Mouse (Mus musculus) hindlimb bud, embryonic 11.5 days (tissue): Measurements from ENCODE around the gene Zgpat.

Experiments used
- DNase-seq: peaks from one replicate; pipeline ENCODE4 v3.0.0-alpha.2; 2012; ENCODE audit warnings: low read depth, low spot score; ENCODE audit errors: extremely low spot score

The Zgpat gene

DNA sequence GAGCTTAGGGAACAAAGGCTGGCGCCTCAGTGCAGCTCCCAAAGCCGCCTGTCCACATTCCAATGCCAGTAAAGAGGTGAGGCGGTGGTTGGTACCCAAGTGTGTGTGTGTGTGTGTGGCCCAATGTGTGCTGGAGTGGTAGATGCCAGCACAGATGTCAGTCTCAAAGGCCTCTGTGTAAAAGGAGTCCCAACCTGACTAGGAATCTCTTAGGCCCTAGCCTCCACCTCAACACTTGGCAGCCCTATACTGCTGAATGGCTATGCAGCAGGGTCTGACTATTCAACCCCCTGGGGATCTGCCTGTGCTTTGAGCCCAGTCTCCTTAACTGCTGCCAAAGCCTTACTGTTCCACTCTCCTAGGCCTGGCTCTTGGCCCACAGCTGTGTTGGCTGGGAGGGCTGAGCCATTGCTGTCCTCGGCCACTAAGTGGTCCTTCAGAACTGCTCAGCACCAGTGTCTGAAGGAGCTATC, 20.2 kb downstream of the Zgpat start:
- DNase-seq: no peak

DNA sequence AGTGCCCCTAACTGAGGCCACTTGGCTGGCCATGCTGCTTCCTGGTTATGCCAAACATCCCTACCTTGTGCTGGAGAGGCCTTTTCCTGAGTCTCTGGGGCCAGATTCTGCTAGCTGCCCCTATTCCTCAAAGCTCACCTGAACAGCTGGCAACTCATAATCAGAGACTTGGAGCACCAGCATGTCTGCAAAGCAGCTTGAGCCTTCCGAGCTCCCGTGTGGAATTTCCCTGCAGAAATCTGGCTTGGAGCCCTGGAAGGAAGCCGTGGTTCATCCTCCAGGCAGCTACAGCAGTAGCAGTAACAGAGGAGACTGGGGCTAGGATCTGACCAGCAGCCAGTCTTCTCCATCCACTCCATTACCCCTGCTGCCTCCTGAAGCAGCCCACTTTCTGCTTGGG, 21.2 kb downstream of the Zgpat start:
- DNase-seq: no peak

DNA sequence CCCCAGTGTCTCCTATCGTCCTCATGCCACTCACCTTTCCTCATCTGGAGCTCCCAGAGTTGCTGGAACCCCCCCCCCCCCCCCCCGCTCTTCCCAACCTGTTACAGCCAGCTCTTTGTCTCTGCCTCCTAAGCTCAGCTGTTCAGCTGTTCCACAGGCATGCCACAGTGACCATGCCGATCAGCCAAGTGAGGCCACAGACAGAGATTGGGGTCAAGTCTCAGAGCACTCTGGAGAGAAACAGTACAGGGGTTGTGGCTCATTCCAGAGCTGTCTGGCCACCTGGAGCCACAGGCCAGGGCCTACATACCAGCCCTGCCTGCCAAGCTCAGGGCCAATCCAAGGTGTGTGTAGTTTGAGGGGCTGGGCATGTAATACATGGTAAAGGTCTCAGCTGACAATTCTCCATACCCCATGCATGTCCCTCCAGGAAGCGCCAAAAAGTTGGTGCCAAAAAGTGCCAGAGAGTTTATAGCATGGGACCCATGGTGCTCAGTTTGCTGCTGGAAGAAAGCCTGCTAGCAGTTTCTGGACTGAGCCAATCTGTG, 22.0 kb downstream of the Zgpat start:
- no peak for DNase-seq

DNA sequence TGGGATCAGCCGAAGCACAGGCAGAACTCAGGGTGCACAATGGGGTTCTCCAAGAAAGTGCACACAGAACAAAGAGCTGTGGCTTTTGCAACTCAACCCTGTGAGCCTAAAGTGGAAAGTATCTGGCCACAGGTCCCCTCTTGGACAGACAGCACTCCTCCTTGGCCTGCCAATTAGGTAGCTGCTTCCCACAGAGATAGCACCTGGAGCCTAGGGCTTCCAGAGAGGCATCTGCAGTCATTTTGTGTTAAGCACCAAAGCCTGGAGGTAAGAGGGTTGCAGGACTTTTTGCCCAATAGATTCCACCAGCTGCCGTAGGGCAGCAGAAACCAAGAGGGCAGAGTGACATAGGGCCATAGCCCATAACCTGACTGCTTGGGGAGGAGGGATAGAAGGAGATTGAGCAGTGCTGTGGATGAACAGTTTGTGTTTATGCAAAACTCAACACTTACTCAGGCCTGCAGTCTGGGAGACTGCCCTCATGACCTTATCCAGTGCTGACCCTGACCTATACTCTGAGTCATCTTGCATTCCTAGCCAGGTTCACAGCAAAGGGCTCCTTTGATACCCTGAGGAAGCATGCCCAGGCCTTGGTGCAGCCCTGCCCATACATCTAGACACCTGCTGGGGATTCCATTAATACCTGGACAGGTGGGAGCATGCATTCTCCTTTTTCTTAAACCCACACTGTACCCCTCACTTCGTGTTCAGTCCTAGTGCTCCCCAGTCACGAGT, 25.6 kb downstream of the Zgpat start:
- no peak for DNase-seq

DNA sequence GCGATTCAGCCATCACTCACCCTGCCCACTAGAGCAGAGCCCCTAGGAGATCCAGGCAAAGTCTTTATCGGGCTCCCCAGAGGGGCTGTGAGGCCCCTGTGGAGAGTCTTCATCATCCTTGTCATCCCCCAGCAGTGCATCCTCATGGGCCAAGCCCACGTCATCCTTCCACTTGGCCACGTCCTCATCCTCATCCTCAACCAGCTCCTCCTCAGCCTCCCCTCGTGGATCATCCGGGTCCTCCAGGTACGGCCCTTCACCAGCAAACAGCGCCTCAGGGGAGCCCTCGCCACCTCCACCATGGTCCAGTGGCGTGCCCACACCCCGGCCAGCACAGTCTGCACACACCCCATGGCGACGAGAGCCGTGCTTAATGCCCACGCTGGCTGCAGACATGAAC, 26.3 kb downstream of the Zgpat start:
- no peak for DNase-seq

DNA sequence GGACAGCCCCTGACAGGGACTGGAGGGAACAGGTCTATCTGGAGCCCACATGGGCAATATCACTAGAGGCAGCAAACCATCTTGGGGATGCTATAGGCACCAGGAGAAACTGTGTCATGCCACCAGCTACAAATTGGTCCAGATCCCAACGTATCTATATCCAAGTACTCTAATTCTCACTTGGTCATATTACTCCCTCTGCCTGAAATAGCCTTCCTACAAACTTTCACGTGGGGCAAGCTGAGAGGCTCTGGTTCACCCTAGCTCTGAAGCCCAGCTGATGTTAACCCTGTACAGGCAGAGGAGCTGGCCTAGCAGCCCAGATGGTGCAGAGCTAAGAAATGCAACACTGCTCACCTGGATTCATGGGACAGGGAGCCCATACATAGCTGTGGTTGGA, 26.8 kb downstream of the Zgpat start:
- no peak for DNase-seq

DNA sequence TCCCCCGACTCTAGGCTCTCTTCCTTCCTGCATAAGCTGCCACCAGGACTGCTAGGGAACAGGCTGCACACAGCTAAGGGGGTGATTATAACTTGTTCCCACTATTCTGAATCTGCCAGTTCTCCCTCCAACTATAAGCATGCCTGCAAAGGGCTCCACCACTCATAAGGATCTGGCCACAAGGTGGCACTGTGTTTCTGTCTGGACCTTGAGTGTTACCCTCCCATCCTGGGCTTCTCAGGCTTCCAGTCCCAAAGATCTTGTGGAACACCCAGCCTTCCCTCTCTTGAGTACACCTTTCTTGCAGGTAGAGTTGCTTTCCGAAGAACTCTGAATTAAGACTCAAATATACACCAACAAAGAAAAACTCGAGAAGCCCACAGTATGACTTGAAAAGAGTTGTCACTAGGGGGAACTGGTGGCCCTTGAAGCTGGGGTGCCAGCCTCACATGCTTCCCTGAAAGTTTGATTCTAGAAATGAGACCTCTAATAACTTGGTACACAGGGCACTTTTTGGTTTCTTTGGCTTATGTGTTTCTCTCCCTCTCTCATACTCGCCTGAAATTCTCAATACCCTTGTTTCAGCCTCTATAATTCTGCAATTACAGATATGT, 28.0 kb downstream of the Zgpat start:
- DNase-seq: peak; percentile 77

DNA sequence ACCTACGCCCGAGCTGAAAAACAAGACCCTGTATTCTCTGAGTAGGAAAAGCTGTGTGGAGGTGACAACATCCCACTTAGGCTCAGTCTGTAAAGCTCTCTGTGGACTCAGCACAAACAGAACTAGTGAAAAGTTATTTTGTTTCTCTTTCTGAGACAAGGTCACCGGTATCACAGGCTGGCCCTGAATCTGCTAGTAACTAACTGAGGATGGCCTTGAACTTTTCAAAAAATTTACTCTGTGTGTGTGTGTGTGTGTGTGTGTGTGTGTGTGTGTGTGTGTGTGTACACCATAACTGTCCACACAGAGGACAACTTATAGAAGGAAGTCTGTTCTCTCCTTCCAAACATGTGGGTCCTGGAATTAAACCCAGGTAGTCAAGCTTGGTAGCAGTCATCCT, 29.4 kb downstream of the Zgpat start:
- no peak for DNase-seq

DNA sequence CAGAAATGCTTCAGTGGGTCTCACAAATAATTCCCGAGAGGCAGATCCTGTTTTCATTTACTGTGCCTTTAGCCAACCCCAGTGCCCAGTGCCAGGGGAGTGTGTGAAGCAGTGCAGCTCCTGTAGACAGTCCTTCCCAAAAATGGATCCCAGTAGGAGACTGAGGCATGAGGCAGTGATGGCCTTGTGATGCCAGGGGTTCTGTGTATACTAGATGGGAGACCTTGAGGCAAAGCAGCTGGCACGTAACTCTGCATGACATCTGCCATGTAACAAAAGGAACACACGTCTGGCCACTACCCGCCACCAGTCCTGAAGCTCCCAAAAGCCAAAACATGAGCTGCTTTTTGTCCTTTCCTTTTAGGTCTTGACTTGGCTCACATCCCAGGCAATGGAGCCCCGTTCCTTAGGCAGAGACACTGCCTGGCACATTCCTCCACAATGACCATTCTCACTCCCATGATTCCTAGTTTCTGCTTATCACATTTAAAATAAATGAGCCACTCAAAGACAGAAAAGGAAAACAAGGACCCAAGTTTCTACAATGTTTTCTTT, 32.6 kb downstream of the Zgpat start:
- DNase-seq: no peak

DNA sequence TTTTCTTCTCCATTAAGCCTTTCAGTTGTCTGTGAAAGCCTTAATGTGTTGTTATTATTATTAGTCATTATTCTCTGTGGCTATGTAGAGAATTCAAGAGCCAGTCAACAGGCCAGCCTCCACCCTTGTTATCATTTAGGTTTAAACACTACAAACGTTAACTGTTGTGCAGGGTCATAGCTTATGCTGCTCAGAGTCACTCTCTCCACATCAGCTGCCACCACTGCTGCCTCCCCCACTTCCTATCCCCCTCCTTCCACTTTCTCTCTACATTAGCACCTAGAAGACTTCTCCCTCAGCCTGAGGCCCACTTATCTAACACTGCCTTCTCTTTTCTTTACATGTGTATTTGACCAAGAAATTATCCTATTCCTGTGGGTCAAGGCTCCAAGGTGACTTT, 36.8 kb downstream of the Zgpat start:
- no peak for DNase-seq

DNA sequence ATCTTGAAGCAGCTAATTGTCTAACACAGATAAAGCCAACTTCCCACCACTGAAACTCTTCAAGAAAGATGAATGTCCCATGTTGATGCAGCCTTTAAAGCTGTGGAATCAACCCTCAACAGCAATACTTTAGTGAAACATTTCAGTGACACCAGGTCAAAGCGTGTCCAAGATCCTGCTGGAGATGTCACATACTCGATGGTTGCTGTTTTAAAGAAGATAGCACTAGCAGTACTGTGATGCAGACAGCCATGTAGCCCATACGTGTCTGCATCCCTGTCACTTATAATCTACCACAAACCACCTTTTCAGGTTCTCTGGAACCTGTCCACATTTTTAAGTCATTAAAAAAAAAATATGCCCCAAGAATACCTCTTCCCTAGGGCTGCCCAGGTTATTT, 39.0 kb downstream of the Zgpat start:
- no peak for DNase-seq

DNA sequence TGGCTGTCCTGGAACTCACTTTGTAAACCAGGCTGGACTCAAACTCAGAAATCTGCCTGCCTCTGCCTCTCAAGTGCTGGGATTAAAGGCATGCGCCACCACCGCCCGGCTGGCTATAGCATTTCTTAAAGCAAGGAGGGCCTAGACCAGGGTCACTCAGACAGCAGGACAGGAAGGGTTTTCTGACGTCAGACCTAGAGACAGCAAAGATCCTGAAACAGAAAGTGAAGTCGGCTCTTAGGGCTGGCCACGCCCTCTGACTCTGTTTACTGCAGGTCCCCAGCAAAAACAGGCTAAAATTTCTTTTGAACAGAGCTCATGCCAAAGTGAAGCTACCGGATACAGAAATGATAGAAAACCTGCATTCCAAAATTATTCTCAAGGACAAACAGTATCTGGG, 44.9 kb downstream of the Zgpat start:
- DNase-seq: no peak

DNA sequence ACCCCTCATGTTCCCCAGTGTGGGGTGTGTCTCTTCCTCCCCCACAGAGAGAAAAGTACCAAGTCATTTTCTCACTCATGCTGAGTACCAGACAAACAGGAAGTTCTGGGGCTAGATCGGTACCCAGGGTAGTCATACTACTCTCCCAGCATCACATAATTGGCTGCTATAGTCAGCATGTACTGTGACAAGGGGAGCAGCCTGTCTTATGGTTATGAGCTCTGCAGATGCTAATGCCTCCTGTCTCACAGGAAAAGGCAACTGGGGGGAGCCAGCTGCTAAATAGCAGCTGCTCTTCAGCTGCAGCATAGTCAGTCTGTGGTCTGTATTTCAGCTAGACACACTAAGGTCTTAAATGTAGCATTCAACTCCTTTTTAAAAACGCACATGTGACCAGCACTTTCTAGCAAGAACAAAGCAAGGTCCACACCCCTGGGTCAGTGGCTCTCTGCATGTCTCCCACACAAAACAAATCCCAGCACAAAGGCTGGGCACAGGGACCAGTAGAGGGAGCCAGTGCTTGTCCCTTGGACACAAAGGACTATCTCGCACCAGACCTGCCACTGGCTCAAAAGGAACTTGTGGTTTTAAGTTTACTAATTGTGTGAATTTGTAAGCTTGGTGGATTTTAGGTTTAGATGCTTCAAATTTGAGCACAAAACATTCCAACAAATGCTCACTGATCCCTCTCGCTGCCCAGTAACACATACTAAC, 46.2 kb downstream of the Zgpat start:
- DNase-seq: peak; percentile 18

DNA sequence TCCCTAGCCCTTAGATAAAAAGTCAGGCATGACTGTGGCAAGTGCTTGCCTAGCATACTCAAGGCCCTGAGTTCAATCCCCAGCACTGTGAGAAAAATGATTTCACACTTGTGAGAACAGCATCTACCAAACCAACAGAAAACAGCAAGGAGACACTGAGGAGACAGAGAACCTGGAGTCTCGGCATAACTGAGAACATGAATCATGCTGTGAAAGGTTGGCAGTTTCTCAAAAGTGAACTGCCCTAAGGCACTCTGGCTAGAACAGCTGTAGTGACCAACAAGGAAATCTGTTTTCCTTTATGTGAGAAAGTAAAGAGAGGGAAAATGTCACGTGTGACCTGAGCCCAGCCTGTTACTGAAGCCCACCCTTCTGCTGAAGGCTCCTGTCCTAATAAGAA, 48.4 kb downstream of the Zgpat start:
- no peak for DNase-seq

DNA sequence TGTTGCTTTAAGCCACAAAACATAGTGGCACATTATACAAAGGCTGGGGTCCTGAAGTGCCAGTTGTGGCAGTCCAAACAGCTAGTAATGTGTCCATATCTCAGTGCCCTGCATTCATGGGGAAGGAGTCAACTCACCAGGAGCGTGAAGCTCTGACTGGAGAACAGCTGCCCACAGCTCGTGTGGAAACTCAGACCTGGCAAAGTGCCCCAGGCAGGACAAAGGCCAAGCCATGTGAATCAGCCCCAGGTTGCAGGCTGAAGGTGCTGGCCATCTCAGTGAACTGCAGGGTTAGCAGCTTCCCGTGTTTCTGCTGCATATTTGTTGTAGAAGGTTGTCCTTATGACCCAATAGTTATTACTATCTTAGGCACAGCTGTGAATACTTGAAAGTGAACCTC, 51.2 kb downstream of the Zgpat start:
- no peak for DNase-seq

DNA sequence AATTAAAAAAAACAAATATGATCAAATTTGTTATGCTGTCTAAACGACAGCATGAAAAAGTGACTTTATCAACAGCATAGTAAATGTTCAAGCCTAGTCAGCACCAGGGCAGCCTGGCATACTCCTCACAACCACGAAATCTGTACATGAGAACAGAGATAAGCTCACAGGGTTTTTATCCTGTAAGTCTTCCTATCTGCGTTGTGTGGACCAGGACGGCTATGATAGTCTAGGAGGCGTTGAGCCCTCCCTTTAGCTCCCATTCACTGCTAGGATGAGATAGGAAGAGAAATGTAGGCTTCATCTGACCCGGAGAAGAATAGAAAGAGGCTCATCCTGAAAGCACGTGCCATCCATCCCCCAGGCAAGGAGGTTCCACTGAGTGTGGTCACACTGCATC, 54.6 kb downstream of the Zgpat start:
- DNase-seq: no peak

DNA sequence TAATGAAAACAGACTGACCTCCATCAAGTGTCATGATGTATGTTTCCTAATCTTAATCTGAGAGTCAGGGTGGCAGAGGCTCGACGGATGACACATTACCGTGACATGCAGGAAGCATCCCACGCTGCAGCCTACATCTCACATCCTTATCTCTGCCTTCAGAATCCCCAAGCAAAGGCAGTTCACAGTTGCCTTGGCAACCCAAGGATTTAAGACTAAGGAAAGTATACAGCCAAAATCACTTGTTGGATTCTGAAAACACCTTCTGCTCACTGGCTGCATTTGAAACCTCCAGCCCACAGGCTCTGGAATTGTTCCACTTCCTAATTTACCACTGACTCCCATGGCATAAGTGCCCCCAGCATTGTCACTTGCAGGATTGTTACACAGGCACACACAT, 55.7 kb downstream of the Zgpat start:
- DNase-seq: no peak

DNA sequence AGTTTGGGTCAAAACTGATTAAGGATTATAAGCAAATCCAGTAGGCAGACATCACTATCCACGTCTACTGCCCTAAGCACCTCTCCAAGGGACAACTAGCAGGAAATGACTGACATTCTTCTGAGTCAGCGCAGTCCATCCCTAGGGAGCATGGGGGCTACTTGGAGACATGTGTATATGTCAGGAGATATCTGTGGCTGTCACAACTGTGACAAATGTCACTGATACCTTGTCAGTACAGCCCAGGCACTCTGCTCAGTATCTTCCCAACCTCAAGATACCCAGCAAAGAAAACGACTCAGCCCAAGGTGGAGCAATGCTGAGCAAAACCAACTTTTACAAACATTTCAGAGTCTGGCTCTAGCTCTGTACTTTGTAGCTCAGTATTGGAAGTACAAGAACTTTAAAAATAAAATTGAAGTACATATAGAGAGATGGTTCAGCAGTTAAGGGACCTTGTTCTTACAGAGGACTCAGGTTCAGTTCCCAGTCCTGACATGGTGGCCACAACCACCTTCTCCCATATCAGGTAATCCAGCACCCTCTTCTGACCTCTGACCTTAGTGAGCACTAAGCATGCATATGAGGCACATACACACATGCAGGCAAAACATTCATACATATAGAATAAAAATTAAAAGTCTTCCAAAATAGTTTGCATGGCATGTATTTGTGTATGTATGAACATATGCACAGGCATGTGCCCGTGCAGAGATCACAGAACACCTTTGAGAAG, 56.3 kb downstream of the Zgpat start:
- DNase-seq: no peak

DNA sequence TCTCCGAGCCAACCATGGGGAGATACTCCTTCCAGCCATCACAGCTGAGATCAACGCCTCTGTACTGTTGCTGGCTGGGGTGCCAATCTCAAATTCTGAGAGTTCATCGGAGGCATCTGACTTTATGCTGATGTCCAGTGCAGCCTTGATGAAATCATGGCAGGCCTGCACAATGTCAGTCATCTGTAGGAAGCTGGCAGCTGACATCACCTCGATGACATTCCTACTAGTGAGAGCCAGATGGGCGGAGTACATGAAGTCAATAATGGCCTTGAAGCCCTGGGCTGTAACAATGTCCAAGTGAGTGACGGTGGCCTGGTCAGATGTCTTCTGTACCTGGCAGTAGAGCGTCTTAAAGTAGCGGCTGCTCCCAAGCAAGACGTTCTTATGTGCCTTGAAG, 59.1 kb downstream of the Zgpat start:
- no peak for DNase-seq
